Mouse (Mus musculus): Measurements from ENCODE around the gene Spag9.

DNA sequence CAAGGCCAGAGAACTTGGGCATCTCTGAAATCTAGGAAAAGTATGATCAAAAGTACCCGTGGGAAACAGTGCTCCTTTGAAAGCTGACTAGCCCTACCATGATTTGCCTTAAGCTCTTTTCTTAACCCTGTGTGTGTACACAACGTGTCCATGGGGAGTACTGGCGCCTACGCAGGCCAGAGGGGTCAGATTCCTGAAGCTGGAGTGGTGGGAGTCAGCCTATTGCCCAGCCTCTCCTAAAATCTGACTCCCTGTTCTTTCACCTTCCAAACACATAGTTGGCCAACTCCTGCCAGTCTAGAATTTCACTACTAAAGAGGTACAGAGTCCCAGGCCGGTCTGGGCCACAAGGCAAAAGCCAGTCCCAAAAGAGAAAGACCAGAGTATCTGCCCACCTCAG lies 43.5 kb upstream of the Spag9 start:
- TF ChIP-seq CTCF (conservative IDR thresholded peaks at IDR 0.05; ENCODE audit: insufficient read depth, insufficient read length, low read depth, low read length): no peak
- TF ChIP-seq POLR2A (IDR thresholded peaks at IDR 0.05; ENCODE audit: low read depth, low read length): no peak

All from kidney, adult 2 months (tissue).